Mouse (Mus musculus) CD8-positive naive resting alpha-beta T cell, adult 57 days (primary cell): ENCODE measurements around the gene Urad. TPM values are rescaled to one million over a fixed set of nuclear protein-coding genes. Genes with fewer than 3 reads are reported as not detected.

Source experiments
- total RNA-seq: library from RNA; stranded (reverse); gene quantifications from one replicate; pipeline ENCODE4 v1.2.4, GENCODE M21; 2023

Urad gene
- total RNA-seq: not detected

DNA sequence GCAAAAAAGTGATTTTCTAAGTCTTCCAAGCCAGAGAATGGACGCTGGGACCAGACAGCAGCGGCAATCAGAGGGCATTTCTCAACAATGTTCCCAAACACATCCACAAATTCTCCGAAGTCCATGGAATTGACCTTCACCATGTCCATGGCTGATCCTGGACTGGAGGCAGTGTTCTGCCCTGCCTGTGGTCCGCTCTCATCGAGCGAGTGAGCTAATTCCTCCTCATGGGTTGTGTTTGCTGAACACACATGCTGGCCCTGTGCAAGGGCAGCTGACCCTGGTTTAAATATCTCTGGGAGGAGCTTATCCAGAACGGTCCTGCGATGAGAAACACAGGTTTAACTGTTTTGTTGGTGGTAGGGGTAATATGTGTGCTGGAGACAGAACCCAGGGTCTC lies at the start of gene Urad:
Gene Urad, minus strand, starts transcription at position 258 of the 400 bp plus-strand sequence.

DNA sequence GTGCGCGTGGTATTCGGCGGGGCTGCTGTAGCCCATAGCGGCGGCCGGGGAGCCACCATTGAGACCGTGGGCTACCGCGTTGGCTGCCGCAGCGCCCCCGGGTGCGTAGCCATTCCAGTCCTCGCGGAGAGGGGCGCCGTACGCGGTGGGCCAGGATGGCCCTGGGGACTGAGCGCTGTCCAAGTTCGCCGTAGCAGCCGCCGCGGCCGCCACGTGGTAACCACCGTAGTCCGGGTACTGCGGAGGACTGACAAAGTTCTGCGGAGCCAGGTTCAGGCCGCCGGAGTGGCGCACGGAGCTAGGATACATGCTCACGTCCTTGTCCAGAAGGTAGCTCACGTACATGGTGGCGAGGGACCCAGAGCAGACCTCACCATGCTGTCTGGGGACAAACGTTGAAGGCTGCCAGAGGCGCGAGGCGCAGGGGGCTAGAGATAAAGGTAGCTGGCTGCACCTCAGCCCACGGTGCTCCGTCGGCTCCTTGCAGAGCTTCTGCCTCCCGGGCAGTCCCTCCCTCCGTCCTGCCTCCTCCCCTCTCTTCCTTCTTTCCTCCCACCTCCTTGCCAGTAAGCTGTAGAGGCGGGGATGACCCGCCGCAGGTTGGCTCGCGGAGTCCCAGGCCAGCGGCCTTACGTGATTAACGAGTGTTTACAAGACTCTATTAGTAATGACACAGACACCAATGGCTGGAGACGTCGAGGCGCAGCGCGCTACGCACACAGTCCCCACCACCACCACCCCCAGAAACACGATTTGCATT lies 15.4 kb downstream of the Urad start, which contains the start of gene Cdx2:
Gene Cdx2, minus strand, starts transcription at position 633 of the 760 bp plus-strand sequence.

DNA sequence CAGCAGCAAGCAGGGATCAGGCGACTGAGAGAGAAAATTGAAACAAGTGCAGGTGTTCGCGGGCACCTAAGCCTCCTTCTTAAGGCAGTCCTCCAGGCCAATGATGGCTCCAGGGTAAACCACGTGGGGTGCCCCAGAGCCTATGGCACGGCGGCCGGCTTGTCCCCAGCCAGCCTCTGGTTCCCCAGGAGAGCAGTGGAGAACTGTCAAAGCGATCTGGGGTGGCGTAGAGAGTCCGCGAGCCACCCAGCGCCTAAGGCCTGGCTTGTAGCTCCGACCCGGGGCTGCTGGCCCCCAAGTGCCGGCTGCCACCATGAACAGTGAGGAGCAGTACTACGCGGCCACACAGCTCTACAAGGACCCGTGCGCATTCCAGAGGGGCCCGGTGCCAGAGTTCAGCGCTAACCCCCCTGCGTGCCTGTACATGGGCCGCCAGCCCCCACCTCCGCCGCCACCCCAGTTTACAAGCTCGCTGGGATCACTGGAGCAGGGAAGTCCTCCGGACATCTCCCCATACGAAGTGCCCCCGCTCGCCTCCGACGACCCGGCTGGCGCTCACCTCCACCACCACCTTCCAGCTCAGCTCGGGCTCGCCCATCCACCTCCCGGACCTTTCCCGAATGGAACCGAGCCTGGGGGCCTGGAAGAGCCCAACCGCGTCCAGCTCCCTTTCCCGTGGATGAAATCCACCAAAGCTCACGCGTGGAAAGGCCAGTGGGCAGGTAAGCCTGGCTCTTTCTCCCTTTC lies 52.1 kb downstream of the Urad start, which contains the start of gene Pdx1:
Gene Pdx1, plus strand, starts transcription at position 34 of the 747 bp plus-strand sequence.

Other genes starting within 250 kb of the Urad start
- 19.6 TPM for gene Lnx2, start 245.9 kb downstream of the Urad start, total RNA-seq
- 108 TPM for gene Polr1d, start 245.4 kb downstream of the Urad start, total RNA-seq
- gene Gsx1, start 133.7 kb downstream of the Urad start, total RNA-seq: not detected
- not detected for gene Pdx1, start 52.5 kb downstream of the Urad start, total RNA-seq
- gene Cdx2, start 15.2 kb downstream of the Urad start, total RNA-seq: not detected
- gene Flt3, start 78.0 kb upstream of the Urad start, total RNA-seq: 1.1 TPM
- gene Pan3, start 107.7 kb upstream of the Urad start, total RNA-seq: 312 TPM